Mouse (Mus musculus) kidney, postnatal 4 days (tissue): ENCODE results near the gene Jchain.
"Not testable (repeated sequence)": the region's sequence is repeated elsewhere in the genome, so short reads cannot be mapped to it uniquely, and the experiment has no call there.

Experiments
- DNase-seq, 2 experiments: peaks; one replicate each; pipeline ENCODE4 v3.0.0; 2021; ENCODE audit warnings: mixed read lengths in 2 of 2

Jchain gene

DNA sequence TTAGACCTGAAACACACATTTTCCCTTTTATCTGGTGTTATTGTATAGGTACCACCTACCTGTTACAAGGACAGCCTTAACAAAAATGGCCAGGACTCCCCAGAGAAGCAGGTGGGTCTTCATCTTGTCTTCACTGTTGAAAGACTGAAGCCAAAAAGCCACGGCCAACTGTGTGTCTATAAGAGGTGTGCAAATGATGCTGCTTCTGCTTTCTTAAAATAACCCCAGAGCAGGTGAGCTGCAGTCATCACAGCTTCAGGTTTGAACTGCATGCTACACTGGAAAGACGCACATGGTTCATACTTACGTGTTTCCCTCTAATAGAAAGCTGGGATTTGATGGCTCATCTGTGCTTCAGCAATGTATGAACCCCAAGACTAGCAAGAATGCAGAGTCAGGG is at the start of gene Jchain:
Gene Jchain (minus strand): TSS at position 235 of the 400 bp plus-strand sequence.
- DNase-seq: no peak

DNA sequence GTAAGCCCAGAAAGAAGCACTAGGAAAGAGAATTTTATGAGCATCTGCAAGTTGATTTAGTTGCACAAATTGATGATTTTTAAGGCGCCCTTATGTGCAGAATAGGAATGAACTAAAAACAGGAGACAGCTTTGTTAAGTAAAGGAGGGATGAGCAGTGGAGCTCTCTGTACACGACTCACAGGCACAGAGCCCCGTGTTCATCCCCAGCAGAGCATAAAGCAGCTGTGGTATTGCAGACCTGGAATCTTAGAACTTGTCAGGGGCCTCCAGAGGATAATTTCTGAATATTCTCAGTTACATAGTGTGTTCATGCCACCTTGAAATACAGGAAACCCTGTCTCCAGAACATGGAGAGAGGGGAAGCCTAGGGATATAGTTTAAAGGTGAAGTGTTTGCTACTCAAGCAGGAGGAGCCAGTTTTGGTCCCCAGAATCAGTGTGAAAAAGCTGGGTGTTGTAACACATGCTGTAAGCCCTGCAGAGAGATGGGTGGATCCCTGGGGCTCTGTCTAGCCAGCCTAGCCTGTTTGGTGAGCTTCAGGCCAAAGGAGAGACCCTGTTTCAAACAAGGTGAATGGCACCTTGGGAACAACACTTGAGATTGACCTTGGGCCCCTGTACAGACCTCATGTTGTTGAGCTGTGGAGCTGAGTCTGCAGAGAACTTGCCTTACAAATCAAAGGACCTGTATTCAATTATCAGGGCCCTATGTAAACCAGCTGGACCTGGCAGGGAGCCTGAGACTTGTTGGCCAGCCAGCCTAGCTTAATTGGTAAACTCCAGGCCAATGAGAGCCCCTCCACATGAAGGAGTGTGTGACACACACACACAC is 48.0 kb upstream of the Jchain start:
- peak in 1 of 2 experiments; percentile 16 for DNase-seq

DNA sequence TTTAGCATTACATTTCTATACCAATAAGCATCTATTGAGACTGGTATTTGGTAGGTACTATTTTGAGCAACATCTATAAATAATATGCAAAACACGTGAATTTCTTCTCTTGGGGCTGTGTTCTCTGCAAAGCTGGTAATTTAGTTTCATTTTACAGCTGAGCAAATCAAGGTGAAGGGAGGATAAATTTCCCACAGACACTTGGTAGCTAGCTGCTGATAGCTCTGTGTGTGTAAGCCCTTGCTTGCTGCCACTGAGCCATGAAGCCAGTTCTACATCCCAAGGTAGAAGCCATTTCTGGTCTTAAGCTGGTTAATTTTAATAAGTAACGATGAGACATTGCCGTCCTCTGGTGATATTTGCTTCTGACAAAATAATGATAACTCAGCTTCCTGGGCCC is 47.1 kb upstream of the Jchain start:
- no peak for DNase-seq

DNA sequence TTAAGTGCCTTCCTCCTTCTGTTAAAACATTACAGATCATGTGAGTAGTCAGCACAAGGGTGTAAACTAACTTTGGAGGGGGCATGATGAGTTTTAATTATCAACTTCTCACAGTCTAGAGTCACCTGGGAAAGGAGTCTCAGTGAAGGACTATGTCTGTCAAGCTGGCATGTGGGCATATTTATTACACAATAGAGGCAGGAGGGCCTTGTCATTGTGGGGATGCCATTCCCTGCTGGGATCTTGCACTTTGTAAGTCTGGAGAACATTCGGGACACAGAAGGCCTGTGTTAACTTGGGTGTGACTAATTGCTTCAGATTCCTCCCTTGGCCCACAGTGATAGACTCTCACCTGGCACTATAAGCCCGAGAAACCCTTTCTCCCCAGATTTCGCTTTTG is 41.9 kb upstream of the Jchain start:
- no peak for DNase-seq

DNA sequence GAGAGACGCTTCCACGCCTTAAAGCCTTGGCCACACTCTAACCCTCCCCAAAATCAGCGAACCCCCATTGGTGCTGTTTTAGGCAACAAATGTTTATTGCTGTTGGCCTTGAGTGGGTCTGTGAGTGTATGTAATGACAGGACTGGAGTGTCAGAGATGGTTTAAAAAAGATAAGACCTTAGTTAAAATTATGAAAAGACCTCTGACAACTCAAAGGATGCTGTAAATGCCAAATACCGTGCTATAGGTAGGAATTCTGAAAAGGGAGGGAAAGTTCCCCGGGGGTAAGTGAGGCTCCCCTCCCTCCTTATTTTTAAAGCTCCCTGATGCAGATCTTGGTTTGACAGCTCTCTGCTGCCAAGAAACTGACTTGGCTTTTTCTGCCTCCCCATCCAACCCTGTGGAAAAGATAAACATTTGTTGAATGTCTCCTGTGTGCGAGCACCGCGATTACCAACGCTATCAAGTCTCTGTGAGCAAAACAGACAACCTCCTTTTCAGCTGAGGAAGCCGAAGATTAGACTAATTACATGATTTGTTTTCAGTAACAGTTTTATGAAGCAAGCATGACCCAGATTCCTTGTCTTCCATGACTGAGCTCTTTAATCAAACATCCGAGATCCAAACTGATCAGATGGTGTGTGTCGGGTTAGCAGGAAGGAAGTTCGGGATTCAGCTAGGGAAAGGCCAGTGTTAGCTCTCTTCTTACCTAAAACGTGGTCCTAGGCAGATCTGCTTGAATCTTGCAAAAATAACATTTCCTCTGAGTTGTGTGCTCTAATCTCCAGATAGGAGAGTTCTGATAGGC is 38.5 kb upstream of the Jchain start:
- no peak for DNase-seq

DNA sequence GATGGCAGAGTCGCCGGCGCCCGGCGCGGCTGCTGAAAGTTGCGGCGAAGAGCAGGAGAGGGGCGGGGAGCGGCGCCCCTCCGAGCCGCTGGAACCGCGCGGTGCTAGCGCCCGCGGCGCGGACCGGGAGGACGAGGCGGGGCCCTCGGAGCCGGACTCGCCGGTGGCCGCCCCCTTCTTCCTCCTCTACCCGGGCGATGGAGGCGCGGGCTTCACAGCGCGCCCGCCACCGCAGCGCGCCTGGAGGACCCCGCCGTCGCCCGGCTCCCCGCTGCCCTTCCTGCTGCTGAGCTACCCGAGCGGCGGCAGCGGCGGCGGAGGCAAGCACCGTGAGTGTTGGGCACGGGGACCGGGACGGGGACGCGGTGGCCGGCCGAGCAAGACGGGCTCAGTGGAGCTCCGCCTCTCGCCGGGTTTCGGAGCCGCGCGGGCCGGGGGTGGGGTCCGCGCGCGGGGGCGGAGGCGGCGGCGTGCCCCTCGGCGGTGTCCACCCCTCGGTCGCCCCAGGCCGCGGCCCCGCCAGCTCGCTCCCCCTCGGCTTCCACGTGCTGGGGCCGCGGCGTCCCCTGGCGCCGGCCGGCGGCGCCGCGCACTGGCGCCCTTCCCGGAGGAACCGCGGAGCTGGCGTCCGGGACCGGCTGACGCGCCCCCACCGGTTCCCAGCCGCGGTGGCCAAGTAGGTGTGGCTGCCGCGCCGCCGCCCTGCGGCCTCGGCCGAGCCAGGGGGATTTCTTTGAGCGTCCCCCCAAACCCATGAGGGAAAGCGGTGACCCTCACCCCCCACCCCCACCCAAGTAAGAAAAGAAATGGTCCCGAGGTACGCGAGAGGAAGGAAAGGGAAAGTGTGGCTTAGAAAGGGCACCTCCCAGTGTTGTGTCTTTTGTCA is 37.7 kb upstream of the Jchain start:
- peak; percentile 70 to 81 for DNase-seq

DNA sequence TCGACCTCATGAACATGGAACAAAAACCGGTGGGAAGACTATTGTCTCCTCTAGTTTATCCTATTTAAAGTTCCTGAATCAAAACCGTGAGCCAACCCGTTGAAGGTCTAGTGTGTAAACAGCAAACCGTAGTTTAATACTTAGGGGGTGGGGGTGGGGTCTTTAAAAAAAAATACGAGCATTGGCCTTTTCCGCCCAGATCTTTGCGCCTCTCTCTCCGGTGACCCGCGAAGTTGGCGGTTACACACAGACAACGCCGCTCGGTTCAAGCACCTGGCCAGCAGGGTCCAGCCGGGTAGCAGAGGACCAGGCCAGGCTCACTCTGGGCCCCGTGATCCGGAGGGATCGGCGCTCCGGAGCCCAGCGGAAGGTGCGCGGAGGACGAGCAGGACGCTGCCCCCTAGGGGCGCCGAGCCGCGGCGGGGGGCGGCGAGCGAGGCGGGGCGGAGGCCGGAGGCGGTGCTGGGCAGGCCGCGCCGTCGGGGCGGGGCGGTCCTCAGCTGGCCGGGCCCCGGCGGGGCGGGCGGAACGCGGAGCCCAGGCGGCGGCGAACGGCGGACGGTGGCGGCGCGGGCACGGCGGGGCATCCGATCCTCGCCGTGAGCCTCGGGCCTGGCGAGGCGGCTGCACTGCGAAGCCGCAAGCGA is 36.9 kb upstream of the Jchain start, which contains the start of gene Rufy3:
Gene Rufy3 (plus strand): TSS at position 540 of the 647 bp plus-strand sequence.
- peak; percentile 87 to 93 for DNase-seq

DNA sequence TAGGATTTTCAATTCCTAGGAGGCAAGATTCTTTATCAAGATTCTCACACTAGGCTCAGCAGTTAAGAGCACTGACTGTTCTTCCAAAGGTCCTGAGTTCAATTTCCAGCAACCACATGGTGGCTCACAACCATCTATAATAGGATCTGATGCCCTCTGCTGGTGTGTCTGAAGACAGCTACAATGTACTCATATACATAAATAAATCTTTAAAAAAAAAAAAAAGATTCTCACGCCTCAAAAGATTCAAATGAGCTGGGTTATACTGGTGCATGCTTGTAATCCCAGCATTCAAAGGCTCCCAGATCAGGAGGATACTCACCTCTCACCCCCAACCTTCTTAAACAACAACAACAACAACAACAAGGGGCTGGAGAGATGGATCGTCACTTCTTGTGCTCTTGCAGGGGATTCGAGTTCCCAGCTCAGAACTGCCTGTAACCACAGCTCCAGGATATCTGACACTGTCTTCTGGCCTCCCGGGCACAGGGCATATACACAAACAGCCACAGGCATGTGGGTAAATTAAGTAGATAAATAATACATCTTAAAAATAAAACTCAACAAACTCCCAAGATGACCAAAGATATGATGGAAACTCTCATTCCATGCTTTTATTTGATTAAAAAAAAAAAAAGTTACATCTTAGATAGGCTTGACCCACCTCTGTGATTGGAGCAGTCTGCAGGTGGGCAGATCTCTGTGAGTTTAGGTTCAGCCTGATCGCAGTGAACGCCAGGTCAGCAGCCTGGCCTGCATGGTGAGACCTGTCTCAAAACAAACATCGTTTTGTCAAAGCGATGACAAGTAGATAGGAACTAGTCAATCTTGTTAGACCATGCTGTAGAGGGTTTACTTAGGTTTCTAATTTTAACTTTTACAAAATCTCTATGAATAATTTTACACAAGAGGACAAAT is 35.4 kb upstream of the Jchain start:
- DNase-seq: no peak

DNA sequence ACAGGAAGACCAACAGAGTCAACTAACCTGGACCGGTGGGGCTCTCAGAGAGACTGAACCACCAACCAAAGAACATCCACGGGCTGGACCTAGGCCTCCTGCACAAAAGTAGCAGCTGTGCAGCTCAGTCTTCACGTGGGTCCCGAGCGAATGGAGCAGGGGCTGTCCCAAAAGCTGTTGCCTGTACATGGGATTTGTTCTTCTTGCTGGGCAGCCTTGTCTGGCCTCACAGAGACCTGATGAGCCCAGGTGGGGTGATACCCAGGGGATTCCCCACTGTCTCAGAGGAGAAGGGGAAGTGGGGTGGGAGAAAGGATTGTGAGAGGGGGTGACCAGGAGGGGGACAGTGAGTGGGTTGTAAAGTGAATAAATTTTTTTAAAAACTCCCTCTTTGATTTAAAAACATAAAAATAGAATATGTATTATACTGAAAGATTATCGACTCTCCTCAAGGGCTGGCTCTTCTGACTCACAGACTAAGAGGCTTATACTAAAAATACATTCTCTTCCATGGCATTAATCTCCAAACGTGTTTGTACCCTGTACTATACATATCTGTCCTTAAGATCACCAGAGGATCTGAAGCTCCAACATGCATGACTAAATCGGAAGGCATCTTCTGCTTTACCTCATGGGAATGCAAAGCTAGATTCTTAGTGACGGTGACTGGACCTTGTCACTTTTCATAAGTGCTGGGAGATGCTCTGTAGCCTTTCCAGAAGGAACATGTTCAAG is 33.6 kb upstream of the Jchain start:
- DNase-seq: no peak

DNA sequence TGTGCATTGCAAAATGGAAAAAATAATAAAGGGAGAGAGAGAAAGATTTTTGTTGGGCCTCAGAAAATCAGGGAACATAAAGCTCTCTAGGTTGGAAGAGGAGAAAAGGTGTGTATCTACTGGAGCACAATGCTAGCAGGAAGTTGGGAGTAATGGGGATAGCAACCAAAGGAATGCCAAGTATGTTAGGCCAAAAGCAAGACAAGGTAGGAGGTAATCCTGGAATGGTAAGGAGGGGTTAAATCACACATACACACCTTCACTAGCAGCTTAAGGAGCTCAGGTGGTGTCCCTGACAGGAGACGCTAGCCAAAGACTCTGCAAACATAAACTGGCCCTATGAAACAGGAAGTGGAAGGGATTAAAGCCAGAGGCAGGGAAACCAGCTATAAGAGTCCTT is 31.3 kb upstream of the Jchain start:
- DNase-seq: no peak

DNA sequence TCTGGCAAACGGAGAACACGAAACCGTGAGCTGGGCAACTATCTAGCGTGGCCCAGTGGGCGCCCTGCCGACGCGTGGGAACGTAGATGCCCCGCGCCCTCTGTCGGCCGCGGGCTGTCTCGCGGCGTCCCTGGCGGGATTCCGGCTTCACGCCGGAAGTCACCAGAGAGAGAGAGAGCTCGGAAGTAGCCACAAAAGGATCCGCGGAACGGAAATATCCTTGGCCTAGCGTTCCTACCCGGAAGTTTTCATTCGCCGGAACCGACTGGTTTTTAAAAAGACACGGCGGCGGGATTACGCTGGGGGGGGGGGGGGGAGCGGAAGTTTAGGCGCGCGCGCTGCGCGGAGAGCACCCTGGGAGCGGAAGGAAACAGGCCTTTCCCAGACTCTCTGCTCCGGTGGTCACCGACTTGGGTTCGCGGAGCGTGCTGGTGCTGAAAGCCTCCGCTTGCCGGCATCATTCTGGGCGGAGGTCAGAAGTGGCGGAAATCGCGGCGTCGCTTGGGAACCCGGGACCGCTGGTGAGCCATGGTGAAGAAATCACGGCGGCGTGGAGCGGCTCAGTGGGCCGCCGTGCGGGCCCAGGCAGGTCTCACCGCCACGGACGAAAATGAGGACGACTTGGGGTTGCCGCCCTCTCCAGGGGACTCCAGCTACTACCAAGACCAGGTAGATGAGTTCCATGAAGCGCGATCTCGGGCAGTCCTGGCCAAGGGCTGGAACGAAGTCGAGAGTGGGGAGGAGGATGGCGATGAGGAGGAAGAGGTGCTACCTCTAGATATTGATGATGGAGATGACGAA is 26.6 kb upstream of the Jchain start, which contains the start of gene Utp3:
Gene Utp3 (plus strand): TSS at position 377 of the 801 bp plus-strand sequence.
- peak; percentile 96 to 97 for DNase-seq

DNA sequence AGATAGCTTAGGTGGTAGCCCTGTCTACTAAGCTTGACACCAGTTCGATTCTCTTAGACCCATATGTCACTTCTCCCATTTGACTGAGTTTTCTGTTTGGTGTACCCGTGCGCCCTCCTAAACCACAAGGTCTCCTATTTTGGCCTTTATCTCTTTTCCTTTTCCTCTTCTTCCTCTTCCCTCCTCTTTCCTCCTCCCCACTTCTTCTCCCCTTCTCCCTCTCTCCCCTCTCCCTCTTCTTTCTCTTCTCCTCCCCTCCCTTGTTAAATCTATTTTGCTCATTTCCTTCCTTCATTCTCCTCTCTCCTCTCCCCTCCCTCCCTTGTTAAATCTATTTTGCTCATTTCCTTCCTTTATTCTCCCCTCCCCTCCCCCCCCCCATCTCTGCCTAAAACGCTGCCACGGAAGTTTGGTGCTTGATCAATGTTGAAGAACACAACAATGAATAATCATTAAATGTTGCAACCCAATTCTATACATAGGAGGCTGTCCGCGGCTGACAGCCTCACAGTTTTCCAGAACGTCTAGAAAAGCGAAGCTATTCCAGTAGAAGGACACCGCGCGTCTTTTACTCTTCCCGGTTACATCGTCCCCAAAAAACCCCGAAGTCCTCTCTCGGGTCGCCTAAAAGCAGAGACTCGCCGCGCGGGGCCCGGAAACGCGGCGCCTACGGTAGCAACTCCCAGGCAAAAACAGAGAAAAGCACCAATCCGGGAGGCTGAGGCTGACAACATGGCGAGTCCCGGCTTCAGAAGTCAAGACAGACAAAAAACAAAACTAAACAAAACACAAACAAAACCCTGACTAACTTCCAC is 25.8 kb upstream of the Jchain start:
- no peak for DNase-seq

DNA sequence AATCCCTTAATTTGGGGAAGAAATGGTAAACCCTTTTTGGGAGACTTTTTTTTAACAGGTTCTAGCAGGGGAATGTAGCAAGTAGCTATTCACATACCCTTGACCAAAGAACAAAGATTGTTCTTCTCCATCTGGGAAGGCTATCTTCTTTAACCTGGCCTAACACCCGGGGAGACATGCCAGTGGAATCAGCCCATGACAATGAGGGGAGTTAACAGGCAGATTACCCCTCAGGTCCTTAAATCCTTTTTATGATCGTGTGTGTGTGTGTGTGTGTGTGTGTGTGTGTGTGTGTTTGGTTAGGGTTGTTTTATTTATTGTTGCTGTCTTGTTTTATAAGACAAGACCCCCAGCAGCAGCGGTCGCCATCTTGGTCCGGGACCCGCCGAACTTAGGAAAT is 17.8 kb upstream of the Jchain start:
- no peak for DNase-seq

DNA sequence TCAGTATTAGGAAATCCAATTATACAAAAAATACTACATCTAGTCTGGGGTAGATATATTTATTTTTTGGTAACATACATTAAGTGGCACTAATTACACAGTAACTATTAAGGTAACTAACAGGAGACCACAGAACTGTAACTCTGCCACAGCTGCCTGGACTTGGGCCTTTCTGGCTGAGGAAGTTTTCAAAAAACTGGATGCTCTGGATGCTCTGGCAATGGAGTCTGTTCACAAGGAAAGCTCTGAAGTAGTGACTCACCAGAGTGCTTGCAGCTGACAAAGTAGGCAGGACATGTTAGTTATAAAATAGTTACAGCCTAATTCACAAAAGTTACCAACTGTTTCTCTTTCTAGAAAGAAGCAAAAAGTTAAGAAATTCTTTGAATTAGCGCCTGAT is 16.7 kb upstream of the Jchain start:
- DNase-seq: not testable (repeated sequence)

DNA sequence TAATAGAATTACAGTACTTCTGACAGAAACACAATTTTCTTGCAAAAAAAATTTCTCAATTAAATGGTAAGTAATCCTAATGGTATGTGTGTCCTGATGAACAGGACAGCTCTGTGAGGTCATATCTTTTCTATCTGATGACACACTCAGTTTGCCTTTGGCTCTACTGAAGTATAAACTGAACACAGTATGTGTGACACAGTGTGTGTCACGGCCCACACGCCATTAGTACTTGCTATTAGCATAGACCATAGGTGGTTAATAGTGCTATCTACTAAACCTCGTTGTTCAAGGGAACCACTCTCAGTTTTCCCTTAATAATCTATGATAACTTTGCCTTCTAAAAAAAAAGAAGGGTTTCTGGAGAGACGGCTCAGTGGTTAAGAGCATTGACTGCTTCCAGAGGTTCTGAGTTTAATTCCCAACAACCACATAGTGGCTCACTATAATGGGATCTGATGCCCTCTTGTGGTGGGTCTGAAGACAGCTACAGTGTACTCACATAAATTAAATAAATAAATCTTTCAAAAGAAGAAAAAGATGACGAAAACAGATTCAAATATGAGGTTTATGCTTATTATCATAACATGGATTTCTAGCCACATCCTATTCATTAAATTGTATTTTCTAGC is 15.1 kb upstream of the Jchain start:
- DNase-seq: peak; percentile 44 to 66

DNA sequence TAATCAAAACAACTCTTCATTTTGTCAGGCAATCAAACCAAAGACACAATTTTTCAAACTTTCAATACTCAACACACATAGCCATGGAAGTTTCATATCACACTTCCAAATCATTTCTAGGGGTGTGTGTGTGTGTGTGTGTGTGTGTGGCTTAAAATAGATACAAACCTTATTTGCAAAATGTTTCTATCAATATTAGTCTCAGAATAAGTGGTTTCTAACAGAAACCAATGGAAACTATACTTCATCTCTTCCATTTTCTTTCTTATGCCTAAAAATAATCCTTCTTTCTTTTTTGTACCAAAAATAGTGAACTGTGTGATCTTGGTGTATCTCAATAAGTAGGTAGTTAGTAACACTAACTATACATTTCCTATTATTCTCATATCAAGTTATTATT is 13.2 kb upstream of the Jchain start:
- DNase-seq: no peak

DNA sequence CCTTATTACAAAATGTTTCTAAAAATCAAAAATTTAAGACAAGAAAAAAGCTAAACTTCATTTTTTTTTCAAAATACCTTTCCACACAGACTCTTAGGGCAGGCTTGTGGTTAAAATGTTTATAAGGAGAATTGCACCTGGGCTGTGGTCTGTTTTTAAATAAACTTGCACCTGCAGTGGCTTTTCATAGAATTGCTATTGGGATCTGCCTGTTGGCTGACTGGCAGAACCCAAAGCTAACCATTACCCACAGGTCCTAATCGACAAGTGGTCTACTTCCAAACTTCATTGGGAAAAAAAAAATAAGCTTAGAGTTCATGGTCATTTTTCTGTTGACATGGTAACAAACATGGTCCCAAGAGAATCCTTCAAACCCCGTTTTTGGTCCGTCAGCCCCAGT is 7.0 kb upstream of the Jchain start:
- no peak for DNase-seq

DNA sequence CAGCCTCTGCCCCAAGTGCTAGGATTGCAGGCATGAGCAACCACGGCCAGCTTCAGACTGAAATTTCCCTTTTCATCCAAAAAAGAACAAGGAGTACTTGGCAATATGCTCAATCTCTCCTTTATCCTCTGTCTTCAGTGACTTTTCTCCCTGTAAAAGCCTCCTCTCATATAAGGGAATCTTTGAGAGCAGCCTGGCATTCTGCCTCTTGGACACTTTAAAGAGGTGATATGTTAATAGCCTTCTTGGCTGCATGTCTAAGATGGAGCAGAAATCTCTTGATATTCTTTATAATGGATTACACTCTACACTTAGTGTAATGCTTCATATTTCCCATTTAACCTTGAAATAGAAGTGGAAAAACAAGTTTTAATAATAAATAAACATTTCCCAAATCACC is 3.2 kb upstream of the Jchain start:
- DNase-seq: no peak
